Mouse (Mus musculus) heart, embryonic 13.5 days (tissue): ENCODE data around the gene Adgrb3. TPM values are rescaled to one million over a fixed set of nuclear protein-coding genes. Genes with fewer than 3 reads are reported as not detected.

Experiments used
- ATAC-seq: fragments of 200-750 bp; cut with Nextera tagmentation; 2 replicates; pipeline ENCODE4 v1.8.0; 2017; ENCODE audit warnings: moderate TSS enrichment; ENCODE audit not compliant: insufficient number of reproducible peaks, low FRiP score, low TSS enrichment; ENCODE audit errors: extremely low read depth
- H3K27ac ChIP-seq: fragments of 300-500 bp; sonication (generic); replicated peaks from 2 replicates; pipeline ENCODE4 v1.5.1; 2015; ENCODE audit warnings: moderate library complexity, mild to moderate bottlenecking, inconsistent platforms
- H3K27me3 ChIP-seq: fragments of 300-500 bp; sonication (generic); replicated peaks from 2 replicates; pipeline ENCODE4 v1.6.1; 2015; ENCODE audit warnings: mild to moderate bottlenecking, inconsistent platforms
- H3K36me3 ChIP-seq: fragments of 300-500 bp; sonication (generic); 2 replicates; pipeline ENCODE4 v1.6.1; 2015; ENCODE audit warnings: mild to moderate bottlenecking, inconsistent platforms
- H3K4me1 ChIP-seq: fragments of 300-500 bp; sonication (generic); 2 replicates; pipeline ENCODE4 v1.6.1; 2015; ENCODE audit warnings: inconsistent platforms
- H3K4me2 ChIP-seq: fragments of 300-500 bp; sonication (generic); 2 replicates; pipeline ENCODE4 v1.6.1; 2015; ENCODE audit warnings: inconsistent platforms, mild to moderate bottlenecking, moderate library complexity
- H3K4me3 ChIP-seq: fragments of 300-500 bp; sonication (generic); 2 replicates; pipeline ENCODE4 v1.5.1; 2015; ENCODE audit warnings: moderate library complexity, mild to moderate bottlenecking, inconsistent platforms
- H3K9ac ChIP-seq: fragments of 300-500 bp; sonication (generic); 2 replicates; pipeline ENCODE4 v1.6.1; 2015; ENCODE audit warnings: inconsistent platforms, mild to moderate bottlenecking, moderate library complexity
- H3K9me3 ChIP-seq: fragments of 300-500 bp; sonication (generic); 2 replicates; pipeline ENCODE4 v1.6.1; 2016; ENCODE audit warnings: inconsistent platforms
- WGBS: fragments of 180-500 bp; shearing (Covaris S2); methylation state at CpG from one replicate; pipeline ENCODE4 v1.1.7; 2015; ENCODE audit warnings: mixed read lengths; 5-methylcytosine and 5-hydroxymethylcytosine counted together
- polyA plus RNA-seq: library from polyadenylated mRNA; unstranded; fragments of >200 nt; fragmentation: Nextera tagmentation; extraction: Ambion mirVana; gene quantifications from 2 replicates; pipeline ENCODE4 v1.2.1, GENCODE M21; 2015

Gene Adgrb3
- polyA plus RNA-seq, 1 experiment from 2014 or later = 0.21 TPM

DNA sequence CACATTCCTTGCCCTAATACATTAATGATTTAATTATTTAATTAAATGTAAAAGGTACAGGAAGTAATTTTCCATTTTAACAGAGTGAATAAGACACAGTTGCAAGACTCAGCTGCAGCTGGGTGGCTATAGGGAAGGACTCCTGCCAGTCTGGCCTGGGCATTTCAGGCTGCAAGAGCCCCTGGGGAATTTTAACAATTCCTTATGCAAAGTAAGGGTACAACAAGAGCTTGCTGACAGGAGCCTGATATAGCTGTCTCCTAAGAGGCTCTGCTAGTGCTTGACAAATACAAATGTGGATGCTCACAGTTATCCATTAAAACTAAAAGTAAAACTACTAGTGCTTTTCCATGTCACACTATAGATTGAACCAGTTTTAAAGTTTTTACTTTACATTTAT, 410.1 kb downstream of the Adgrb3 start:
- H3K4me3 ChIP-seq = no peak overlapping the region
- no peaks in the 10 kb centered on the region for H3K4me1 ChIP-seq
- H3K27ac ChIP-seq = no peak overlapping the region
- H3K4me2 ChIP-seq = no peak overlapping the region
- no peak for ATAC-seq
- no peaks in the 10 kb centered on the region for H3K27me3 ChIP-seq
- H3K36me3 ChIP-seq = no peaks in the 10 kb centered on the region
- H3K9me3 ChIP-seq = no peaks in the 10 kb centered on the region
- H3K9ac ChIP-seq = no peak overlapping the region

GRCm38 (mm10) chr1:25415084-25415483, 414.4 kb downstream of the Adgrb3 start:
- no peak for ATAC-seq

DNA sequence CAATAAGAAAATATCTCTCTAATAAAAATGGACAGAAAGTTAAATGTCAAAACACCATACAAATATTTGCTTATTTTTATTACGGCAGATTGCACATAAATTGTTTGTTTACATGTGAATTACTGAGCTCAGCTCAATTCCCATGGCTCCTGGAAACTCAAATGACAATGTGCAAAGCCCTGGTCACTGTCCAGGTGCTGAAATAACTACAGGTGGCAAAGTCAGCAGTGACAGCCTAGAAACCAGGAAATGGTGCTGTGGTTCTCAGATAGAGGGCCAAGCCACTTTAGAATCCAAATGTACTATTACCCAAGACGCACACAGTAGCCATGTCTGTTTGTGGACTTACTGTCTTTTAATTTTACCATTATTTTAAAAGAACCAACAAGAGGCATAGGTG, 465.3 kb downstream of the Adgrb3 start:
- Histone ChIP-seq H3K4me2 (no peak overlapping the region), H3K4me3 (no peak overlapping the region), H3K36me3 (no peaks in the 10 kb centered on the region), H3K27me3 (no peaks in the 10 kb centered on the region), H3K9ac (no peak overlapping the region), H3K4me1 (no peaks in the 10 kb centered on the region), H3K27ac (no peak overlapping the region), H3K9me3 (no peaks in the 10 kb centered on the region)
- no peak for ATAC-seq
- 65% methylated on average over 2 of the region's 2 CpGs for WGBS

More at GRCm38 (mm10) chr1:25415084-25415483, 414.4 kb downstream of the Adgrb3 start:
- no peaks in the 10 kb centered on the region for H3K4me1 ChIP-seq
- 70% methylated on average over 2 of the region's 2 CpGs for WGBS
- no peak overlapping the region for H3K4me3 ChIP-seq
- no peak overlapping the region for H3K9ac ChIP-seq
- H3K27me3 ChIP-seq = no peaks in the 10 kb centered on the region
- H3K9me3 ChIP-seq = peaks cover 3% of the 10 kb centered on the region; the same call in 1 of the 2 replicates
- H3K36me3 ChIP-seq = no peaks in the 10 kb centered on the region
- H3K27ac ChIP-seq = no peak overlapping the region
- H3K4me2 ChIP-seq = no peak overlapping the region

DNA sequence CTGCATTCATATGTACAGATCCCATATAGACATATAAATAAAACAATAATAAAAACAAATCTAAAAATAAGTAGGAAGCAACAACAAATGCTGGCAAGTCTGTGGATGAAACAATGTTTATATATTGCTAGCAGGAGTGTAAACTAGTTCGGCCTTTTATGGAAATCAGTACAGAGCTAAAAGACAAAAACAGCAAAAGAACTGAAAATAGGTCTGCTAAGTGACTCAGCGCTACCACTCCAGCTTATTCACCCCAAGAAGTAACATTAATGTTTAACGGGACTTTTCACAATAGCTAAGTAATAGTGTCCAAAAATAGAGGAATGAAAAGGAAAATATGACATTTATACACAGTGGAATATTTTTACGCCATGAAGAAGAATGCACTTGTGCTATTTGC, 471.0 kb downstream of the Adgrb3 start:
- Histone ChIP-seq H3K4me3 (no peak overlapping the region), H3K36me3 (no peaks in the 10 kb centered on the region), H3K27ac (no peak overlapping the region), H3K9me3 (no peaks in the 10 kb centered on the region), H3K27me3 (no peaks in the 10 kb centered on the region), H3K4me1 (no peaks in the 10 kb centered on the region), H3K9ac (no peak overlapping the region), H3K4me2 (no peak overlapping the region)
- no peak for ATAC-seq
- 72% methylated on average over 4 of the region's 4 CpGs for WGBS

GRCm38 (mm10) chr1:25355486-25355885, 474.0 kb downstream of the Adgrb3 start:
- H3K4me3 ChIP-seq = no peak overlapping the region
- H3K4me2 ChIP-seq = no peak overlapping the region
- no peaks in the 10 kb centered on the region for H3K9me3 ChIP-seq
- WGBS = 72% methylated on average over 5 of the region's 5 CpGs
- no peak overlapping the region for H3K9ac ChIP-seq
- no peaks in the 10 kb centered on the region for H3K36me3 ChIP-seq
- no peaks in the 10 kb centered on the region for H3K27me3 ChIP-seq
- H3K27ac ChIP-seq = no peak overlapping the region
- no peak for ATAC-seq
- no peaks in the 10 kb centered on the region for H3K4me1 ChIP-seq

DNA sequence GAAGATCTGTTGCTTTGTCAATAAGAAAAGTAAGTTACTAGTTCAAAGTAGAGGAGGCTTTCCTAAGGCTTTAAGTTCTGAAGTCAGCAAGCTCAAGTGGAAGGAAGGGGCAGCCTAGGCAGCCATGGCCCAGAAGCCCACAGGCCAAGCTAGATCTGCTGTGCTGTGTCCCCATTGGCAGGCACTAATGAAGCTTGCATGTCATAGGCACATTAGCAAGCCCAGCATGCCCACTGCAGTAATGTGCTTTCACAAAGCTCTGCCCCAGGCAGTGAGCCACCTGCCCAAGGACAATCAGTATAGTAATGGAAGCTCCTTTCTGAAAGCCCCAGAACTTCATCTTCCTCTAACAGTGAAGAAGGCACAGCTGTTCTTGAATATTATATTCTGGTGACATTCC, 484.6 kb downstream of the Adgrb3 start:
- Histone ChIP-seq H3K36me3 (no peaks in the 10 kb centered on the region), H3K4me1 (0 out of 2 replicates have a peak, but pooled peaks cover 8% of the 10 kb centered on the region), H3K9me3 (peaks cover 5% of the 10 kb centered on the region; the same call in 1 of the 2 replicates), H3K27ac (no peak overlapping the region), H3K4me2 (no peak overlapping the region), H3K4me3 (no peak overlapping the region), H3K27me3 (no peaks in the 10 kb centered on the region), H3K9ac (no peak overlapping the region)
- ATAC-seq = no peak

GRCm38 (mm10) chr1:25325406-25325805, 504.1 kb downstream of the Adgrb3 start:
- Histone ChIP-seq H3K9me3 (no peaks in the 10 kb centered on the region), H3K9ac (no peak overlapping the region), H3K4me3 (no peak overlapping the region), H3K27me3 (no peaks in the 10 kb centered on the region), H3K4me2 (no peak overlapping the region), H3K4me1 (no peaks in the 10 kb centered on the region), H3K36me3 (no peaks in the 10 kb centered on the region), H3K27ac (no peak overlapping the region)
- 76% methylated on average over 2 of the region's 2 CpGs for WGBS
- ATAC-seq = no peak

GRCm38 (mm10) chr1:25317142-25317541, 512.4 kb downstream of the Adgrb3 start:
- no peaks in the 10 kb centered on the region for H3K4me1 ChIP-seq

DNA sequence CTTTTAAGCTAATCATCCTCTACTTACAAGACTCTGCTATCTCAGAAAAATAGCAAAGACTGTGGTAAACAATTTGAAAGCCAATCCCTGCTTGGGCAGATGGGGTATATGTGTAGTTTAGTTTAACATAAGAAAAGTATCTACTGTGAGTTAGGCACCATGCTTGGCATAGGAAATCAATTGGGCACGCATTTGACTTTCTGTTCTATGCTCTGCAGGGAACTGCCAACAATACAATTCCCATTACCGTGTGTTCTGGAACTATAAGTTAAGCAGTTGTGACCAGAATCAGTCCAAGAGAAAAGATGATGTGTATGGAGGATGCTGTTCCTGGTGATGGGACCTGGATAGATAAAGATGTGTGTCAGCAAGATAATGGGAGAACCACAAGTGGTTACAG, 517.2 kb downstream of the Adgrb3 start:
- Histone ChIP-seq H3K36me3 (no peaks in the 10 kb centered on the region), H3K4me3 (no peak overlapping the region), H3K27ac (no peak overlapping the region), H3K4me2 (no peak overlapping the region), H3K9ac (no peak overlapping the region), H3K9me3 (no peaks in the 10 kb centered on the region), H3K4me1 (no peaks in the 10 kb centered on the region), H3K27me3 (no peaks in the 10 kb centered on the region)
- 78% methylated on average over 2 of the region's 2 CpGs for WGBS
- no peak for ATAC-seq

More at GRCm38 (mm10) chr1:25317142-25317541, 512.4 kb downstream of the Adgrb3 start:
- Histone ChIP-seq H3K27ac (no peak overlapping the region), H3K36me3 (no peaks in the 10 kb centered on the region), H3K4me2 (no peak overlapping the region), H3K9me3 (no peaks in the 10 kb centered on the region), H3K4me3 (no peak overlapping the region), H3K9ac (no peak overlapping the region), H3K27me3 (no peaks in the 10 kb centered on the region)
- ATAC-seq = no peak

GRCm38 (mm10) chr1:25310066-25310465, 519.4 kb downstream of the Adgrb3 start:
- Histone ChIP-seq H3K9ac (no peak overlapping the region), H3K27ac (no peak overlapping the region), H3K4me3 (no peak overlapping the region), H3K4me2 (no peak overlapping the region), H3K27me3 (no peaks in the 10 kb centered on the region), H3K9me3 (no peaks in the 10 kb centered on the region), H3K4me1 (no peaks in the 10 kb centered on the region), H3K36me3 (no peaks in the 10 kb centered on the region)
- 25% methylated on average over 2 of the region's 2 CpGs for WGBS
- ATAC-seq = no peak

- H3K4me3 ChIP-seq = no peak overlapping the region
- H3K36me3 ChIP-seq = no peaks in the 10 kb centered on the region
- H3K4me2 ChIP-seq = no peak overlapping the region
- 66% methylated on average over 8 of the region's 8 CpGs for WGBS
- no peaks in the 10 kb centered on the region for H3K27me3 ChIP-seq
- H3K9me3 ChIP-seq = no peaks in the 10 kb centered on the region
- H3K4me1 ChIP-seq = no peaks in the 10 kb centered on the region
- no peak overlapping the region for H3K27ac ChIP-seq
- no peak overlapping the region for H3K9ac ChIP-seq
- ATAC-seq = no peak
These were observed 548.0 kb downstream of the Adgrb3 start for GRCm38 (mm10) chr1:25281471-25281870.

DNA sequence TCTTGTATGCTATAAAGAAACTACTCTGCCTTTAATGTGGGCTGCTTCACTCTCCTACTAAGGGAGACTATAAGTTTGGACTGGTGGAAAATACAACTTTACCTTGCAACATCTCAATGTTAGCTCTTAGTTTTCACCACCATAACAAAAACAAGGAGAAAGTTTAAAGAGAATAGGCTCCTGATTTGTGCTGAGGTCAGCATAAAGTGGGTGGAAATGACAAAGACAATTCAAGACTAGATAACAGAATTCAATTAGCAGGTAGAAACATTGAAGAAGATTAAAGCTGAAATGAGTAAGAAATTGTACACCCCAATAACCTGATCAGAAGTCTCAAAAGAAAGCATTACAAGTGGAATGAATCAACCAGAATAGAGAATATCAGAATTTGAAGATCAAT, 578.9 kb downstream of the Adgrb3 start:
- Histone ChIP-seq H3K4me2 (no peak overlapping the region), H3K27ac (no peak overlapping the region), H3K4me3 (no peak overlapping the region), H3K27me3 (no peaks in the 10 kb centered on the region), H3K4me1 (no peaks in the 10 kb centered on the region), H3K9ac (no peak overlapping the region), H3K36me3 (no peaks in the 10 kb centered on the region), H3K9me3 (no peaks in the 10 kb centered on the region)
- ATAC-seq = no peak
